Mouse (Mus musculus): ENCODE results near the gene Gstm2. TPM values are rescaled to one million over a fixed set of nuclear protein-coding genes. Genes with fewer than 3 reads are reported as not detected.
"Not testable (repeated sequence)": the region's sequence is repeated elsewhere in the genome, so short reads cannot be mapped to it uniquely, and the experiment has no call there.

Gstm2 gene
- polyA plus RNA-seq, 1 experiment from 2014 or later: 11.1 TPM

GRCm38 (mm10) chr3:107981261-107981660 is 5.0 kb downstream of the Gstm2 start:
- Histone ChIP-seq H3K4me3 (ENCODE audit: low read length) (no peak overlapping the region), H3K9ac (ENCODE audit: low read depth, low read length) (no peak overlapping the region), H3K36me3 (ENCODE audit: control insufficient read depth, insufficient read depth, low read length) (no peaks in the 10 kb centered on the region), H3K27me3 (replicated peaks; ENCODE audit: control insufficient read depth, insufficient read depth, low read length) (no peaks in the 10 kb centered on the region), H3K9me3 (ENCODE audit: control insufficient read depth, low read length) (no peaks in the 10 kb centered on the region), H3K27ac (ENCODE audit: low read depth, low read length) (no peak overlapping the region), H3K4me2 (ENCODE audit: low read length) (no peak overlapping the region), H3K4me1 (ENCODE audit: control insufficient read depth, insufficient read depth, low read depth, low read length) (no peaks in the 10 kb centered on the region)
- 64% methylated on average over 3 of the region's 3 CpGs for WGBS
- ATAC-seq: no peak

DNA sequence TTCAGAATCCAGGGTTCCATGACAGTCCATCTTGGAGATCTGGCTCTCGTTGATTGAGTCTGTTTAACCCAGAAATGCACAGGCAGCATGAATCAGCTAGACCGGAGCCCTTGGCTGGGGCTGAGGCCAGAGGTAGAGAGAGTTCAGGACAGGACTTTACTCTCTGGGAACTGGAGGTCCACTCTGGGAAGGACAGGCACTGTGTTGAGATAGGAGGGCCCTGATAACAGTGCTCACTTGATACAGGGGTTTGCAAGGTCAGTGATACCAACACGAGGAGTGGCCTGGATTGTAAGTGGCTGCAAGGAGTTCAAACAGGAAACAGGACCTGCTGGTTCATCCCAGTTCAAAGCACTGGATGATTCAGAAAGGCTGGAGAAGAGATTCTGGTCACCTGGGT is 8.6 kb downstream of the Gstm2 start:
- no peak for ATAC-seq
- Histone ChIP-seq H3K27ac (ENCODE audit: low read depth, low read length) (no peak overlapping the region), H3K27me3 (replicated peaks; ENCODE audit: control insufficient read depth, insufficient read depth, low read length) (no peaks in the 10 kb centered on the region), H3K4me3 (ENCODE audit: low read length) (no peak overlapping the region), H3K36me3 (ENCODE audit: control insufficient read depth, insufficient read depth, low read length) (no peaks in the 10 kb centered on the region), H3K9me3 (ENCODE audit: control insufficient read depth, low read length) (no peaks in the 10 kb centered on the region), H3K4me1 (ENCODE audit: control insufficient read depth, insufficient read depth, low read depth, low read length) (no peaks in the 10 kb centered on the region), H3K4me2 (ENCODE audit: low read length) (no peak overlapping the region), H3K9ac (ENCODE audit: low read depth, low read length) (no peak overlapping the region)
- 82% methylated on average over 3 of the region's 3 CpGs for WGBS

- Histone ChIP-seq H3K4me2 (ENCODE audit: low read length) (no peak overlapping the region), H3K4me3 (ENCODE audit: low read length) (no peak overlapping the region), H3K4me1 (ENCODE audit: control insufficient read depth, insufficient read depth, low read depth, low read length) (no peaks in the 10 kb centered on the region), H3K36me3 (ENCODE audit: control insufficient read depth, insufficient read depth, low read length) (no peaks in the 10 kb centered on the region), H3K9me3 (ENCODE audit: control insufficient read depth, low read length) (no peaks in the 10 kb centered on the region), H3K27ac (ENCODE audit: low read depth, low read length) (no peak overlapping the region), H3K27me3 (replicated peaks; ENCODE audit: control insufficient read depth, insufficient read depth, low read length) (no peaks in the 10 kb centered on the region), H3K9ac (ENCODE audit: low read depth, low read length) (no peak overlapping the region)
- ATAC-seq: no peak
- 100% methylated on average over 1 of the region's 1 CpGs for WGBS
Measured at GRCm38 (mm10) chr3:107974237-107974636, 12.0 kb downstream of the Gstm2 start.

- H3K27me3 ChIP-seq (replicated peaks; ENCODE audit: control insufficient read depth, insufficient read depth, low read length): no peaks in the 10 kb centered on the region
- no peak overlapping the region for H3K4me3 ChIP-seq (ENCODE audit: low read length)
- no peaks in the 10 kb centered on the region for H3K4me1 ChIP-seq (ENCODE audit: control insufficient read depth, insufficient read depth, low read depth, low read length)
- ATAC-seq: no peak
- H3K27ac ChIP-seq (ENCODE audit: low read depth, low read length): no peak overlapping the region
- no peak overlapping the region for H3K4me2 ChIP-seq (ENCODE audit: low read length)
- no peaks in the 10 kb centered on the region for H3K36me3 ChIP-seq (ENCODE audit: control insufficient read depth, insufficient read depth, low read length)
- 87% methylated on average over 3 of the region's 3 CpGs for WGBS
- no peak overlapping the region for H3K9ac ChIP-seq (ENCODE audit: low read depth, low read length)
- no peaks in the 10 kb centered on the region for H3K9me3 ChIP-seq (ENCODE audit: control insufficient read depth, low read length)
Measured at GRCm38 (mm10) chr3:107972070-107972469, 14.2 kb downstream of the Gstm2 start.

- not testable (repeated sequence) for H3K9me3 ChIP-seq (ENCODE audit: control insufficient read depth, low read length); H3K4me3 ChIP-seq (ENCODE audit: low read length); H3K9ac ChIP-seq (ENCODE audit: low read depth, low read length); H3K4me1 ChIP-seq (ENCODE audit: control insufficient read depth, insufficient read depth, low read depth, low read length); ATAC-seq; H3K36me3 ChIP-seq (ENCODE audit: control insufficient read depth, insufficient read depth, low read length); H3K4me2 ChIP-seq (ENCODE audit: low read length); H3K27me3 ChIP-seq (replicated peaks; ENCODE audit: control insufficient read depth, insufficient read depth, low read length); H3K27ac ChIP-seq (ENCODE audit: low read depth, low read length)
- 60% methylated on average over 3 of the region's 3 CpGs for WGBS
Measured at GRCm38 (mm10) chr3:107971101-107971500, 15.2 kb downstream of the Gstm2 start.

GRCm38 (mm10) chr3:107968724-107969395 is 17.4 kb downstream of the Gstm2 start, which contains the start of gene Gstm3:
Gene Gstm3 (minus strand): TSS chr3:107969283.
- Histone ChIP-seq H3K36me3 (ENCODE audit: control insufficient read depth, insufficient read depth, low read length) (no peaks in the 10 kb centered on the region), H3K4me1 (ENCODE audit: control insufficient read depth, insufficient read depth, low read depth, low read length) (no peaks in the 10 kb centered on the region), H3K27ac (ENCODE audit: low read depth, low read length) (no peak within 1 kb of the TSS), H3K4me2 (ENCODE audit: low read length) (no peak within 1 kb of the TSS), H3K9me3 (ENCODE audit: control insufficient read depth, low read length) (no peaks in the 10 kb centered on the region), H3K9ac (ENCODE audit: low read depth, low read length) (no peak within 1 kb of the TSS), H3K27me3 (replicated peaks; ENCODE audit: control insufficient read depth, insufficient read depth, low read length) (no peaks in the 10 kb centered on the region), H3K4me3 (ENCODE audit: low read length) (no peak within 1 kb of the TSS)
- no peak for ATAC-seq
- WGBS: 66% methylated on average over 13 of the region's 13 CpGs

- Histone ChIP-seq H3K4me2 (ENCODE audit: low read length) (no peak overlapping the region), H3K36me3 (ENCODE audit: control insufficient read depth, insufficient read depth, low read length) (no peaks in the 10 kb centered on the region), H3K4me1 (ENCODE audit: control insufficient read depth, insufficient read depth, low read depth, low read length) (no peaks in the 10 kb centered on the region), H3K27me3 (replicated peaks; ENCODE audit: control insufficient read depth, insufficient read depth, low read length) (no peaks in the 10 kb centered on the region), H3K27ac (ENCODE audit: low read depth, low read length) (no peak overlapping the region), H3K4me3 (ENCODE audit: low read length) (no peak overlapping the region), H3K9ac (ENCODE audit: low read depth, low read length) (no peak overlapping the region), H3K9me3 (ENCODE audit: control insufficient read depth, low read length) (no peaks in the 10 kb centered on the region)
- 93% methylated on average over 5 of the region's 5 CpGs for WGBS
- ATAC-seq: no peak
Measured at GRCm38 (mm10) chr3:107966631-107967030, 19.6 kb downstream of the Gstm2 start.

DNA sequence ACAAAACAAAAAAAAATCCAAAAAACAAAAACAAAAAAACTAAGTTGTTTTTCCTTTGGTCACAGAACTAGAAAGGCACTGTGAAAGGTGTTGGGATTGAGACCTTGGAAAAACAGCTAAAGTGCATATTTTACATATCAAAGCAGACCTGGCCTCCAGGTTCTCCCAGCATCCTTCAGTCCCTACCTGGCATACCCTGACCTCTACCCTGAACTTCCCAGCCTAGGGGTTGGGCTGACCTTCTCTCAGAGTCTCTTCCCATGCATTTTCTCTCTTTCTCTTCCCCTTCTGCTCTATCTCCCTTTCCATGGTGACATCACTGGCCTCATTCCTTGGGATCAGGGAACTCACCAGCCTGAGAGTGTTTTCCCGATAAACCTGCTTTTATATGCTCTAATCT is 20.7 kb downstream of the Gstm2 start:
- H3K4me1 ChIP-seq (ENCODE audit: control insufficient read depth, insufficient read depth, low read depth, low read length): no peaks in the 10 kb centered on the region
- H3K27ac ChIP-seq (ENCODE audit: low read depth, low read length): no peak overlapping the region
- no peaks in the 10 kb centered on the region for H3K9me3 ChIP-seq (ENCODE audit: control insufficient read depth, low read length)
- H3K27me3 ChIP-seq (replicated peaks; ENCODE audit: control insufficient read depth, insufficient read depth, low read length): no peaks in the 10 kb centered on the region
- 76% methylated on average over 1 of the region's 1 CpGs for WGBS
- no peak overlapping the region for H3K4me3 ChIP-seq (ENCODE audit: low read length)
- H3K9ac ChIP-seq (ENCODE audit: low read depth, low read length): no peak overlapping the region
- no peak overlapping the region for H3K4me2 ChIP-seq (ENCODE audit: low read length)
- H3K36me3 ChIP-seq (ENCODE audit: control insufficient read depth, insufficient read depth, low read length): no peaks in the 10 kb centered on the region
- ATAC-seq: no peak

- no peaks in the 10 kb centered on the region for H3K27me3 ChIP-seq (replicated peaks; ENCODE audit: control insufficient read depth, insufficient read depth, low read length)
- WGBS: 63% methylated on average over 5 of the region's 5 CpGs
- H3K4me1 ChIP-seq (ENCODE audit: control insufficient read depth, insufficient read depth, low read depth, low read length): no peaks in the 10 kb centered on the region
- no peaks in the 10 kb centered on the region for H3K36me3 ChIP-seq (ENCODE audit: control insufficient read depth, insufficient read depth, low read length)
- no peak overlapping the region for H3K4me3 ChIP-seq (ENCODE audit: low read length)
- no peak overlapping the region for H3K27ac ChIP-seq (ENCODE audit: low read depth, low read length)
- no peak overlapping the region for H3K9ac ChIP-seq (ENCODE audit: low read depth, low read length)
- ATAC-seq: no peak
- no peak overlapping the region for H3K4me2 ChIP-seq (ENCODE audit: low read length)
- H3K9me3 ChIP-seq (ENCODE audit: control insufficient read depth, low read length): no peaks in the 10 kb centered on the region
Measured at GRCm38 (mm10) chr3:107964656-107965308, 21.5 kb downstream of the Gstm2 start.
